In genomic region chr17:15440463-15441121, GRCm38 (mm10) we compare ENCODE assay signal across 7 mouse cellular contexts. TPM values are rescaled to one million over a fixed set of nuclear protein-coding genes. Genes with fewer than 3 reads are reported as not detected.
DNase-seq lines count a peak whose midpoint lies in the region; ATAC-seq lines count a peak whose summit lies in the region.

No protein-coding gene starts in this region.

- H3K4me2 ChIP-seq in embryonic facial prominence, embryonic 13.5 days: peak overlapping the region; percentile 49
- peak overlapping the region; percentile 32 for H3K4me2 ChIP-seq in intestine, embryonic 15.5 days (replicated peaks)

- intact Hi-C loops in gastrocnemius, postnatal 36 days (cut with DNase I): no loop called here

- H3K27me3 ChIP-seq in embryonic facial prominence, embryonic 13.5 days: no peaks in the 10 kb centered on the region
- H3K27me3 ChIP-seq in intestine, embryonic 15.5 days (replicated peaks): no peaks in the 10 kb centered on the region

- H3K36me3 ChIP-seq in embryonic facial prominence, embryonic 13.5 days: no peaks in the 10 kb centered on the region
- no peaks in the 10 kb centered on the region for H3K36me3 ChIP-seq in intestine, embryonic 15.5 days

- H3K4me1 ChIP-seq in embryonic facial prominence, embryonic 13.5 days: peaks cover 13% of the 10 kb centered on the region
- peaks cover 9% of the 10 kb centered on the region for H3K4me1 ChIP-seq in intestine, embryonic 15.5 days (replicated peaks)

- 10% methylated on average over 9 of the region's 11 CpGs for WGBS in embryonic facial prominence, embryonic 13.5 days
- WGBS in intestine, embryonic 15.5 days: 7% methylated on average over 11 of the region's 11 CpGs

- DNase-seq in right cerebral cortex, postnatal 10 days (ENCODE audit: low spot score in 2 of 2): peak; percentile 51 to 72
- no peak for DNase-seq in right cerebral cortex, adult 18-20 months
- no peak for DNase-seq in spleen, postnatal 36 days (ENCODE audit: low spot score in 2 of 2)
- DNase-seq in gastrocnemius, postnatal 36 days: no peak

- peak; percentile 72 for ATAC-seq in embryonic facial prominence, embryonic 13.5 days (ENCODE audit: insufficient number of reproducible peaks, insufficient read depth, low FRiP score, low TSS enrichment, low read depth)
- ATAC-seq in intestine, embryonic 15.5 days: peak; percentile 62; the same call in 1 of the 2 replicates
- peak; percentile 62 for ATAC-seq in megakaryocyte, adult 5-6 weeks (ENCODE audit: poor library complexity, severe bottlenecking)

- peak overlapping the region; percentile 58; the same call in 1 of the 2 replicates for H3K27ac ChIP-seq in embryonic facial prominence, embryonic 13.5 days
- peak overlapping the region; percentile 9; the same call in 1 of the 2 replicates for H3K27ac ChIP-seq in intestine, embryonic 15.5 days

- peak overlapping the region; percentile 36; the same call in 1 of the 2 replicates for H3K9ac ChIP-seq in embryonic facial prominence, embryonic 13.5 days
- no peak overlapping the region for H3K9ac ChIP-seq in intestine, embryonic 15.5 days

- peak overlapping the region; percentile 10; the same call in 1 of the 2 replicates for H3K4me3 ChIP-seq in embryonic facial prominence, embryonic 13.5 days
- H3K4me3 ChIP-seq in intestine, embryonic 15.5 days (replicated peaks): no peak overlapping the region

- H3K9me3 ChIP-seq in embryonic facial prominence, embryonic 13.5 days: no peaks in the 10 kb centered on the region
- no peaks in the 10 kb centered on the region for H3K9me3 ChIP-seq in intestine, embryonic 15.5 days

RNA-seq across cellular contexts. Expression of gene Fam120b, which starts 44.6 kb away (rescaled TPM):
- 31.1 and 35.9 TPM in 2 replicates for polyA plus RNA-seq in embryonic facial prominence, embryonic 13.5 days (2015; fragmentation: Nextera tagmentation; extraction: Ambion mirVana)
- 26.9 and 27.7 TPM in 2 replicates for polyA plus RNA-seq in intestine, embryonic 15.5 days (2015; fragmentation: Nextera tagmentation; extraction: Ambion mirVana)
- 10.8 and 11.8 TPM in 2 replicates for total RNA-seq in megakaryocyte, adult 5-6 weeks (2015)
- 13.0 and 16.6 TPM in 2 replicates for total RNA-seq in megakaryocyte, adult 5-6 weeks (2017)
- 1 to 10 TPM; 7.8 to 9.9 TPM for total RNA-seq in gastrocnemius, postnatal 36 days (2021)

RNA-seq across cellular contexts. Expression of gene Psmb1, which starts 59.0 kb away (rescaled TPM):
- 263 and 267 TPM in 2 replicates for polyA plus RNA-seq in embryonic facial prominence, embryonic 13.5 days (2015; fragmentation: Nextera tagmentation; extraction: Ambion mirVana)
- 258 and 264 TPM in 2 replicates for polyA plus RNA-seq in intestine, embryonic 15.5 days (2015; fragmentation: Nextera tagmentation; extraction: Ambion mirVana)
- total RNA-seq in megakaryocyte, adult 5-6 weeks (2015): 147 and 148 TPM in 2 replicates
- total RNA-seq in megakaryocyte, adult 5-6 weeks (2017): 126 and 144 TPM in 2 replicates
- 100 to 1,000 TPM in 1 of 2 experiments, 10 to 100 TPM in 1; 85.0 to 103 TPM for total RNA-seq in gastrocnemius, postnatal 36 days (2021)

RNA-seq across cellular contexts. Expression of gene Tbp, which starts 59.1 kb away (rescaled TPM):
- polyA plus RNA-seq in embryonic facial prominence, embryonic 13.5 days (2015; fragmentation: Nextera tagmentation; extraction: Ambion mirVana): 52.1 and 54.0 TPM in 2 replicates
- polyA plus RNA-seq in intestine, embryonic 15.5 days (2015; fragmentation: Nextera tagmentation; extraction: Ambion mirVana): 36.3 and 42.2 TPM in 2 replicates
- 65.2 and 68.3 TPM in 2 replicates for total RNA-seq in megakaryocyte, adult 5-6 weeks (2015)
- total RNA-seq in megakaryocyte, adult 5-6 weeks (2017): 42.1 and 50.2 TPM in 2 replicates
- total RNA-seq in gastrocnemius, postnatal 36 days (2021): 1 to 10 TPM; 5.9 to 8.2 TPM

Comparison
In these comparisons a context has a peak if more than half of its experiments do, and no peak if none do; other contexts are left out.
1. DNase-seq: peak in right cerebral cortex, postnatal 10 days (2 of 2); none in right cerebral cortex, adult 18-20 months (single experiment), spleen, postnatal 36 days (0 of 2) and gastrocnemius, postnatal 36 days (0 of 2).
2. RNA of gene Tbp, which starts 59.1 kb away (total RNA-seq): 42.1 to 68.3 TPM in megakaryocyte, adult 5-6 weeks; 5.9 to 8.2 TPM in gastrocnemius, postnatal 36 days; every median in the first group is over 4 times any median in the second.
3. Peak in every context shown above with its lines, with median percentiles within 50 percentile points of each other: ATAC-seq.